Mouse (Mus musculus) c-Kit-positive CD71-negative TER-119-negative erythroid progenitor cells, embryonic 14.5 days (primary cell): ENCODE measurements around the gene 1190002N15Rik.

Experiments used
- DNase-seq: peaks from one replicate; pipeline ENCODE4 v3.0.0-alpha.2; 2013; ENCODE audit warnings: low read depth

The 1190002N15Rik gene

DNA sequence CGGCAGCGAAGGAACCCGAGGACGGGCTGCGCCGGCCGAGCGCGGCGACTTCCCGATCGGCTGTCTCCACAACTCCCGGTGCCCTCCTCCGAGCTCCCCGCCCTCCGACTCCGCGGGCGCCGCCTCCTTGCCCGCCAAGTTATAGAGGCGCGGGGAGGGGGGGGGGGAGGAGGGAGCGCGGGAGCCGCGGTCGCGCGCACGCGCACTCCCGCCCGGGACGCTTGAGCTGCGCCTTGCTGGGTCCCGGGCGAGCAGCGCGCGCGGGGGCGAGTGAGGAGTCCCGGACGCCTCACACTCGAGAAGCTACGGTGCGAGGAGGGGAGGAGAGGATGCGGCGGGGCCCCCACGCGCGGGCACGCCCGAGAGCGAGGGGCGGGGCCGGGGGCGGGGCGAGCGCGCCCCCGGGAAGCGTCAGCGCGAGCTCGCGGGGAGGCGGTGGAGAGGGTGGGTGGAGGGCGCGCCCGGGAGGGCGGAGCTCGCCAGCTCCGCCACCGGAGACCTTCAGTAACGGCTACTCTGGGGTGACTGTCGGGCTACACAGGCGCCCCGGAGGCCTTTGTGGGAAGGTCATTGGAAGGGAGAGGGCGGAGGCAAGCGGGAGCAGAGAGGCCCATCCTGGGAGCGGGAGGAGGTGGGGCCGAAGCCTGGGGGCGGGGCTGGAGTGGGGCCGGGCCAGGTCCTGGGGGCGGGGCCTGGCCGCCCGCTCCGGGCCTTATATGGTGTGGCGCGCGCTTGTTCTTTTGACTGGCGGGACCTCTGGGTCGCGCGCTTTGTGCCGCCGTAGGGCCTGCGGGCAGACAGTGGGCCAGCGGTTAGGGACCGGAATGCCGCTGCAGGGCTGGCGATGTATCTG, at the start of gene 1190002N15Rik:
Gene 1190002N15Rik (minus strand): TSS at position 112 of the 853 bp plus-strand sequence.
- DNase-seq, result peak; percentile 74

DNA sequence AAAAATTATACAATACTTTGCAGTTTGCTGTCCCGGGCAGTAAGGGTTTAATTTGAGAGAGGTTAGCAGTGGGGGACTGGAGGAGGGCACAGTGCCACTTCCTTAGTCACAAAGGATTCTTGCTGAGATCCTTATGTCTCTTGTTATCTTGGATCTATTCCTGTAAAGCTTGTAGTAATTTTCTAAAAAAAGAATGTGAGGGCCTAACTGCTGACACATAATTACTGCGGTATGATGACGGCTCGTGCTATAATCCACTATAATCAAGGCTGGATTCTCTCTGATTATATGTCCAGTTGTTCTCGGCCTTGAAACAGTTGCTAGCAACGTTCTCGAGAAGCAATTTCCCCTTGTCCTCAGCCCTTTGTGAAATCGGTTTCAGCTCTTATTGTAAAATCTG, 44.4 kb upstream of the 1190002N15Rik start:
- no peak for DNase-seq

DNA sequence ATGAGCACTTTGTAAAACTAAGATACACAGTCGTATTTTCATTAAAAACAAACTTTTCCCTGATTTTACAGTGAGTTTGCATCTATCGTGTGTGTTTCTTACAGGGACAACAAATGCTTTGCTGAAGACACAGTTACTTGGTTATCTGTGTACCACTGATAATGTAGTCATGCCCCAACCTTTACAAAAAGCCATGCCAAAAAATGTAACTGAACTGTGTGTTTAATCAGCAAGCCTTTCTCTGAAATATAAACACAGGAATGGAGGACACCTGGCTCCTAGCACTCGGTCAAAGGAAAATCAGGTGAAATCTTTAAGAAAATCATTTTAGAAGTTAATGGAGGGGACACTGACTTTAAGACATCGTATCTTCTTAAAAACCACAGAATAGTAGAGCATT, 43.8 kb upstream of the 1190002N15Rik start:
- no peak for DNase-seq

DNA sequence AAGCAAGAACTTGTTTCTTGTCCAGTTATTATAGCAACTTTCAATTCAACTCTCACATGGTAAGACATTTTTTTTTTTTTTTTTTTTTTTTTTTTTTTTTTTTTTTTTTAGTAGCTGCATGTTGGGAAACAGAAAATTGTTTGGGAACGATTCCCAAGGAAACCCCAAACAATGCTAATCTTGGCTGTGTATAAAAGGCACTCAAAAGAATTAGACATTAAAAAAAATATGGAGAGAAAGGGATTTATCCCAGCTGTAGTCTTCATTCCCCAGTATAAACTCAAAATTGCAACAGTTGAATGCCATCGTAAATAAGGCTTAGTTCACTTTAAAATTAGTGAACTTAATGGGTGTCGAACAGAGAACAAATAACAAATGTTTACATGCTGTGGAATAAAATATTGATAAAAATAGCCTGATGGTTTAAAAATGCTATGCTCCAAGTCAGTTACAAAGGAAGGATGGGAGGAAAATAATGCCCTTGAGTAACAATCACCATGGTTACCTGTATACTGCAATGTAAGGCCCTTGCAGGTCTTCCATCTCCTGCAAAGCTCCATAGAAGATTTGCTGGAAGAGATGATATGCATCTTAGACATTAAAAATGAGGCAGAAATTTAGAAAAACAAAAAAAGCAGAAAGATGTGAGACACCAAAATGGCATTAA, 42.3 kb upstream of the 1190002N15Rik start:
- DNase-seq, result no peak

DNA sequence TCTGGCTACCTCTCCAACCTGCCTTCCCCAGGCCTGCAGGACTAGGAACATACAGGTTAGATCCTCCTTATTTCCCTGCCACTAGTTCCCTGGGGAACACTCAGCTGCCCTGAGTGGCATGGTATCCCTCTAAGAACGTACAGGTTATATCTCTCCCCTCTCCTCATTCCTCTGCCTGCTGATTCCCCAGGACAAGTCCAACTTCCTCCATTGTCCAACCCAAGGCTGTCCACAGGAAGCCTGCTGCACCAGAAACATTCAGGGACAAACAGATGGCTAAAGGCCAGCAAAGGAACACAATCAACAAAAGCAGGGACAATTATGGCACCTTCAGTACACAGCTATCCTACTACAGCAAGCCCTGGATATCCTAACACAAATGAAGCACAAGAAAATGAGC, 33.9 kb upstream of the 1190002N15Rik start:
- no peak for DNase-seq

DNA sequence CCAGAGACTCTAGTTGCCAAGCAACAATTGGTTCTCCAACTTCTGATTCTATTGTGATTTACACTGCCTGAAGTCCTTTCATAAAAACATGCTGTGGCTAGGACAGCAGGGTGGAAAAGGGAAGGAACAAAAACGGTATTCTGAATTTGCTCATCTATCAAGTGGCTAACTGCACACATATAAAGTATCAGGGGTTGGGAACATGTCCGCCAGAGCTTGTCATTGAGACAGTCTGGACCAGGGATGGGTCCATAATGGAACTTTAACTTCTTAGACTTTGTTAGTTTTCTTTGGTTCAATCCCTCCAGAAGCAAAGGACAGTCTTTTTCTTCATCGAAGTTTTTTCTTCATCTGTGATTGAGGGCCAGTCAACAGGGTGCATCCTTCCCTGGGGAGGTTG, 30.5 kb upstream of the 1190002N15Rik start:
- DNase-seq, result no peak

DNA sequence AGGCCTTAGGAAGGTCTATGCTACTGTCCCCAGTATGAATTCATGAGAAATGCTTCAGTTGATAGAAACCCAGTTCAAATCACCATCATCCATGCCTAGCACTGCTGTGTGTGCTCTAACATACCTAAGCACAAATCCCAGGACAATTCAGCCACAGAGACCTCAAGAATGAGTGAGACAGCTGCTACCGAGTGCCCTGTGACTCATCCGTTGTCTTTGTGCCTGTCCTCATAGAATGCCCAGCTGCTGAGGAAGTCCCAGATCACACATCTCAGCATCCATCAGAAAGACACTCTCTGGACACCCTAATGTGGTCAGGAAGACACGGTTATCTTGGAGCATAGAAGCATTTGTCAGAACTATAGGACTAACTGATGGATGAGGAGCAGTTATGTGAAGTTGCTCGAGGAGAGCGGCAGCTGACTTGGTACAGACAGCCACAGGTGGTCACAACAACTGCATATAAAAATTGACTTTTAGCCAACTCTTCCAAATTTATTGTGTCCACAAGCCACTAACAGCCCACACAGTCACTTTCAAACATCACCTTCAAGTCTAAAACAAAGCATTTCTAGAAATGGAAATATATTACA, 29.9 kb upstream of the 1190002N15Rik start:
- no peak for DNase-seq

DNA sequence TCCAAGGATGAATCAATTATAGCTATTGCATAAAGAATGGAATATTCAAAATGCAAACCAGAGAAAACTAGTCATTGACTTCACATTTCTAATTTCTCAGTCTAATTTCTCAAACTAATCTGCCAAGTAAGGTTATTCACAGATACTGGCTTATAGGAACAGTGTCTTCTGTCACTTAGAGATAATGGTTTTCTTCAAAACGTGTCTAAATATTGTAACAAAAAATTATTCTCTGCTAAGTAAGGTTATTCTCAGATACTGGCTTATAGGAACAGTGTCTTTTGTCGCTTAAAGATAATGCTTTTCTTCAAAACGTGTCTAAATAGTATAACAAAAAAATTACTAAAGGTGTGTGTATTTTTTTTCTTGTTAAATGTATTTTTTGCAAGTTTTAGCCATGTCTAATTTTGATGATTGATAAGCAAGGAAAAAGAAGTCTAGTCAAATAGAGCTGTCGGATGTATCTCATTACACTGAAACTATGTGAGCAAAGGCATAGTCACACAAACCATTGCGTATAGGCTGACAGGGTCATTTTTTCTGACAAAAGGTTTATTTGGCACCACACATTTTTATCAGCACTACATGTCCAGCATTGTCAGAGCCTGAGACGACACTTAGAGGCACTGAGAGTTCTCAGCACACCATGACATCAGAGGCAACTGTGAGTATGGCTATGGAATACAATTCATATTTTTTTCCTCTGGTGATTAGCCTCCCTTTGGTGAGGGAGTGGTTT, 19.1 kb upstream of the 1190002N15Rik start:
- DNase-seq, result no peak

DNA sequence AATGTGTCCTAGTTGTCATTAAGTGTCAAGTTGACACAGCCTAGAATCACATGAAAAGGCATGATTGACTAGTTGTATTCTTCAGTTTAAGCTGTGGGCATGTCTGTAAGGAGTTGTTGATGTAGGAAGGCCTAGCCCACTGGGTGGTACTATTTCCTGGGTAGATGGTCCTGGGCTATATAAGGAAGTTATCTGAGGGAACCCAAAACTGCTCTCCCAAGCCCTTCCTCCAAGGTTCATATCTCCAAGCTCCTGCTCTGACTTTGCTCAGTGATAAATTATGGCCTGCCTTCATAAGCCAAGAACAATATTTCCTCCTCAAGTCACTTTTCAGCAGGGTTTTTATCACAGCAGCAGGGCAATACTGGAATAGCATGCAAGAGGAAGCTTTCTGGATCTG, 18.4 kb upstream of the 1190002N15Rik start:
- DNase-seq, result no peak

DNA sequence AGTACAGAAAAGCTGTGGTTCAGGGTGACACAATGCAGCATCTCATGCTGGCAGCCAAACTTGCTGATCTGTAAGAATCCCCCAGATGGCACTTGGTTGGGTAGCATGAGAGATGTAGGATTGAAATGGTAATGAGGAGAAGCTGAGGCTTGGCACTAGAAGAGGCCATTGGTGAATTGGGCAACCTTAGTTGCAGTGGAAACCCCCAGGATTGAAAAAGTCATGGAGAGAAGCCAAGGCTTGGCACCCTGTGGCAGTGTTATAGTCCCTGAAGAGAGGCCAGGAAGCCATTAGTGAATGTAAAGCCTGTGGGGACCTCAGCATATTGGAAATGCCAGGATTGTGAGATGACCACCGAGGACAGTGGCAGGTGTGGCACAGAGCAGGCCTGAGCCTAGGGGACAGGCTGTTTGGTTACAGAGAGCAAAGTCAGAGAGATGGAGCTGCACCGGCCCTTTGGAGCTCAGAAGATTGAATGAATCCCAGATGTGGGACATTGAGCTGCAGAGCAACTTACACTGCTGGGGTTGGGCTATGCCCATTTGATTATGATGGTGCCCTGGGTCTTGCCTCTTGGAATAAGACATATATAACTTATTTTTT, 12.7 kb upstream of the 1190002N15Rik start:
- no peak for DNase-seq

DNA sequence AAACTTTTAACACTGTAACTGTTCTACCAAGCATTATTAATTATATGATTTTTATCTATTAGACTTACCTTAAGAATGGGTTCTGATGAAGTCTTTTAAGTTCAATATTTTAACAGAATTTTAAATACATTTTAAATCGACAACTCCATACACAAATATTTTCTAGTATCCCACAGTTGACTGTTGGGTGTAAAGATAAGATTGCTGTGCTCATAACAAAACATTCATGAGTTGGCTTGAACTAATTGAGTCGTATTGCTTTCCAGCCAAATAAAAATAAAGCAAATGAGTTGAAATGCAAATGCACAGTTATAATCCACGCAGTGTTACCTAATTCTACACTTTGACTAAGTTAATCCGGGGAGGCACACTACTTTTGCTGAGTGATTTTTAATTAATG, 6.0 kb upstream of the 1190002N15Rik start:
- no peak for DNase-seq

DNA sequence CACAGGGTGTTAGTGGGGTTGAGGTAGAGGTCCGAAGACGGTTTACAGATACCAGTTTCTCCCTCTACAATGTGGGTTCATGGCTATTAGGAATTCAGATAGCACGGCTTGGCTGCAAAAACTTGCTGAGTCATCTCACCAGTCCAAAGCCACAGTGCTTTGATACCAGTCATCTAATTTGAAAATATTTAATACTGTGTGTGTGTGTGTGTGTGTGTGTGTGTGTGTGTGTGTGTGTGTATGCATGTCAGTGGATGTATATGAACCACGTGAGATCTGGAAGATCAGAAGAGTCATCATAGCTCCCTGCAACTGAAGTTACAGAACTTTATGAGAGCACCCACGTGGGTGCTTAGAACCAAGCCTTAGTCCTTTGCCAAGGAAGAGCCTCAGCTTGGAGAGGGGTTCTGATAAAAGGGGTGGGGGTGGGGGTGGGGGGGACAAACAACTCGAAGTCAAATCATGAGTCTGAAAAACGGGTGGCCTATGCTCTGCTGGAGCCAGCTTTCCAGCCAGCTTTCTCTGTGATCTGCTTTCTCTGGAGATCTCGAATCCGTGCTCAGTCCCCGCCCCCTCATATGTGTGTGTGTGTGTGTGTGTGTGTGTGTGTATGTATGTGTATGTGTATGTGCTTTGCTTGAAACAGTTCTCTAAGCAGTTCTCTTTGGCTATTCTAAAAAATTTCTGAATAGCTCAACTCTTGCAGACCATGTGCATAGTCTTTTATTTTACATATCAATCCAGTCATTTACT, 2.6 kb upstream of the 1190002N15Rik start:
- no peak for DNase-seq

DNA sequence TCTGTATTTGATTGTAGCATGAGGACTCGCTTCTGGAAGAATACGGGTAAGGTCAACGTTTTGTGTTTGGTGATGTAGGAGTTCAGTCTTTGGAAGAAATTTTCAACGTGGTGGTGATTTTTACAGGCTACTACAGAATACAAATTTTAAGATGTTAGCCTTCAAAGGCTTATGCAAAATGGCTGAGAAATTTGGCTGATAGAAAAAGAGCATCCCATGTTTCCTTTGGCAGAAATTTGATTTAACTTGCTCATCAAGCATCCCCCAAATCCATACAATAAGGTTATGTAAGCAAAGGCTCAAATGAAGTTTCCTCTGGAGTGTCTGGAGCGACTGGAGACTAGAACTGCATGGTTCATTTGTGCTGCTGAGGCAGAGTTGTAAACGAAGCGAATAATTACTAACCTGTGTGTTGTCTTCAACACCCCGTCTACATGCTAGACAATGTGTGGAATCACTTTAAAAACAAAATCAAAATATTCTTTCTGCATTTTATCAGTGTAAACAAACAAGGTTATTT, 1.5 kb upstream of the 1190002N15Rik start:
- no peak for DNase-seq

DNA sequence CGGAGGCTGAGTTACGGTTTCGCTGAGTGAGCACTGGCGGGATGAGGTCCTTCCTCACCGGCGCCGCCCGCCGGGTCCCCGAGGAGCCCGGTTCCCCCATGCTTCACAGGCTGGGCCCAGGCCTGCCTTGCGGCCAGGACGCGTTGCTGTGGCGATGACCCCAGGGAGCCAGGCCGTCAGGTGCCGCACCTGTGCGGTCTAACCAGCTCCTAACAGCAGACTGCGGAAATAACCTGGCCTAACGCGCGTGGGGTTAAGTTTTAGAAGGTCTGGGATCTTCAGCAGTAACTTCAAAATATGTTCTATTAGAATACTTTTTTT, 902 bp upstream of the 1190002N15Rik start:
- no peak for DNase-seq

DNA sequence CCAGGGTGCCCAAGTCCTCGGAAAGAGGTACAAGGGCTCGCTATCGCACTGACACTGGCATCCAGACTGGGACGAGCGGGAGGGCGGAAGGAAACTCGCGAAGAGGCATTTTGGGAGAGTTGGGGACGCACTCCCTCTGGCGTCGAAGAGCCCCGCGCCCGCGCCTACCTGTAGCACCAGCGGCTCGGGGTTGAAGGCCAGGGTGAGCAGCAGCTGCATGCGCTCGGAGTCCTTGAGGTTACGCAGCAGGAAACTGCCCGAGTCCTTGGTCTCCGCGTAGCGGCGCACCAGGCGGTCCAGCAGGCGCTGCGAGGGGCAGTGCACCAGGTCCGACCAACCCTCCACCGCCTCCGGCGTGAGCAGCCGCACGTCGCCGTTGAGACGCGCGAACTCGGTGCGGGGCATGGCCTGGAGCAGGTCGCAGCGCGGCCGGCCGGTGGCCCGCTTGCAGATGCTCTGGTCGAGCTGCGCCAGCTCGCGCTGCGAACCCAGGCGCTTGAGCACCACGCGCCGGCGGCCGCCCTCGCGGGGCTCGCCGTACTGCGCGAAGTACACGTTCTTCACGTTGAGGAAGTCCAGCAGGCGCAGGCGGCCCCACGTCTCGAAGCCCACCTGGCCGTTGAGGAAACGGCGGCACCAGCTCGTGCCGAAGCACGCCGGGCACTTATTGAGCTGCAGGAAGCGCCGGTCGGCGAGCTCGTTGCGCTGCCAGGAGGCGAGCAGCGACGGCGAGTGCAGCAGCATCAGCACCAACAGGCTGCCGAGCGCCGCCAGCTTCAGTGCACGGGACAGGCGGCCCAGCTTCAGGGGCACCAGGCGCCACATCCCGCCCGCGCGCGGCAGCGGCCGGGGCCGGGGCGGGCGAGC, 597 bp downstream of the 1190002N15Rik start:
- DNase-seq, result no peak

DNA sequence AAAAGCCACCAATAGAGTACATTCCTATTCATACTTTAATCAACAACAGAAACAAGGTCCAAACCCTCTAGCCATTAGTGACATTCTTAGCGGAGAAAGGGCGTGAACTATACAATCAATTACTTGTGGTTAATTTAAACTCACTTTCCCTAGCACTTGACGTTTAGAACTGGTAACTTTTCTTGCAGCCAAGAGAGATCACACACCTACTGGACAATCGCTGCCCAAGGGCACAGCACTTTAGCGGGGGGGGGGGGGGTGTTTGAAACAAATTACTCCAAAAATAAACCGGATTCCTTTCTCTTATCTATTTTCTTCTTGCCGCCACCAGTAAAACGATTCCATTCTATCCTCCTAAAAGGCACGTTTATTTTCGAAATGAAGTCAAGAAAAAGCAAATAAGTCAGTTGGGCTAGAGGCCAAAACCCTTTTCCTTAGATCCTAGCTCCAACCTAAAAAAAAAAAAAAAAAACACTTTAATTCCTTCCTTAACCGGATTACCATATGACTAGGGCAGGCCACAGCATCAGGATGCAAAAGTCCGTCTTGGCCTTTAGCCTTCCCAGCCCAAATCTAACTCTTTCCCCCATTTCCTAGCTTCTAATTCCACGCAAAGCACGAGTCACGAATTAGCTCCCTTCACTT, 1.5 kb downstream of the 1190002N15Rik start:
- DNase-seq, result no peak

DNA sequence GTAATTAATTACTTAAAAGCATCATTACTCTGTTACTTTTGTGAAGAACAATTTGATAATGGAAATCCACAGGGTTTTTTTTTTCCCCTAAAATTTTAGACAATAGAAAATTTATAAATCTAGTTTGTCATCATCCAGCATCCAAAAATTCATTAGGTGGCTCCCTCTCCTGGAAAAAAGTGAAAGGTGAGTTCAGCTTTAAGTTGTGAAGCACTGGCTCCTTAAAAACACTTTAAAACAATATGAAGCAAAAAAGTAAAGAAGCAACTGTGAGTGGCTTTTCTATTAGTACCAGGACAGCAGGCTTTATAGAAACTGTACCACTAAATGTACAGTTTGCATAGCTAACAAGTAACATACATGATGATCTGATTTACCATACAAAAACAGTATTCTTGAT, 3.1 kb downstream of the 1190002N15Rik start:
- DNase-seq, result no peak

DNA sequence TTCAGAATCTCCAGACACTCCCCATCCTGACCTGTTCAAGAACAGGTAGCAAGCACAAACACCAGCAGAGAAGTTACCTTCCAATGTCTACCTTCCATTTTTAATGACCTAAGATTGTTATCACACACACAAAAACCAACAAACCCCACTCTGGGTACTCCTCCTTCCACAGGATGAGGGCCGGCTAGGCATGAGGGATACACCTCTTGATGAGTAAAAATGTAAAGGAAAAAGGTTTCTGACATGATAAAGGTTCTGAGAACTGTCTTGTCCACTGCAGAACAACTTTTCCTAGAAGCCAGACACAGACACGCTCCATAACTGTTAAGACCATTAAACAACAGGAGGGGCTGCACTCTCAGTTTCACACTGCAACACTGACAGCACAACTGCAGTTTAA, 3.7 kb downstream of the 1190002N15Rik start:
- no peak for DNase-seq

DNA sequence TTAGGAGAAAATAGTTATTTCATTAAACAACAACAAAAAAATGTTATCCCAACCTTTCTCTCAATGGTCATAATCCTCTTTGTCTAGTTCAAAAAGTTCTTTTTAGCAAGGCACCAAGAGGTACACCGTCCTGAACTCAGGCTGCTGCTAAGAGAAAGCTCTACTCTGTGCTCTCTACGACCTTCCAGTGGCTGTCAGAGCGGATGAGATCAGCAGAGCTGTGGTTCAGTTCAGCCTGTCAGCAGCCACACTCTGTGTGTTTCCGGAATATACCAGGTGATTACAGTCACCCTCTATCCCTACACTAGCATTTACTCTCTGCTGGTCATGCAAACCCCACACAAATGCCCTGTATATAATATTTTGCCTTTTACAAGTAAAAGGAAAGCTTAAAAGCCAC, 4.2 kb downstream of the 1190002N15Rik start:
- DNase-seq, result no peak

DNA sequence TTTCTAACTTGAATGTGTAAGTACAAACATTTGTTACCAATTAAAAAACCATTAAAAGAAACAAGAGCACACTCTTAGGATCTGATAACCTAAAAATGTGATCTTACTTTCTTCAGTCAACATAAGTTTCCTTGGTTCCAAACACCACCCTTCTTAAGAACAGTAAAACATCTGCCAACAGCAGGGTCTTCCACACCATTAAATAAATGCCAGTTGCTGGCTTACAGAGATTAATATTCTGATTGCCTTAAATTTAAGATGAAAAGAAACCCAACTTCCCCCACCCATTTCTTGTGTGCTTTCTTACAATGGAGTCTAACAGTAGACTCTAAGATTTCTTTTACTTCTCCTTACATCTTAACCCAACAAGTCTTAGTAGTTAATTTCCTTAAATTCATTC, 7.9 kb downstream of the 1190002N15Rik start:
- DNase-seq, result no peak
